Mouse (Mus musculus): ENCODE measurements at regions not wholly inside any gene's neighbourhood (a gene's known extent, or its start where the extent isn't known, plus 50 kb on each side); places are given as distances from the start of the nearest gene placed in this dataset.

- ATAC-seq (ENCODE audit: low read depth) = no peak
- 88% methylated on average over 1 of the region's 1 CpGs for WGBS
- H3K4me1 ChIP-seq (ENCODE audit: control insufficient read depth, insufficient read depth, low read length) = no peaks in the 10 kb centered on the region
- H3K4me3 ChIP-seq (ENCODE audit: low read depth, low read length) = no peak overlapping the region
- H3K36me3 ChIP-seq (ENCODE audit: control insufficient read depth, insufficient read depth, low read length) = no peaks in the 10 kb centered on the region
- no peak overlapping the region for H3K9ac ChIP-seq (replicated peaks; ENCODE audit: low read depth, low read length)
- H3K27ac ChIP-seq (ENCODE audit: low read depth, low read length) = no peak overlapping the region
- H3K4me2 ChIP-seq (ENCODE audit: low read depth, low read length) = no peak overlapping the region
- H3K9me3 ChIP-seq (ENCODE audit: control insufficient read depth, low read length) = no peaks in the 10 kb centered on the region
- H3K27me3 ChIP-seq (ENCODE audit: control insufficient read depth, insufficient read depth, low read length) = no peaks in the 10 kb centered on the region
Measured at GRCm38 (mm10) chr9:52246712-52247111, 78.3 kb upstream of the Zc3h12c start.

GRCm38 (mm10) chr9:52244081-52244480 is 75.7 kb upstream of the Zc3h12c start:
- no peaks in the 10 kb centered on the region for H3K27me3 ChIP-seq (ENCODE audit: control insufficient read depth, insufficient read depth, low read length)
- H3K9ac ChIP-seq (replicated peaks; ENCODE audit: low read depth, low read length) = no peak overlapping the region
- WGBS = 73% methylated on average over 12 of the region's 12 CpGs
- H3K36me3 ChIP-seq (ENCODE audit: control insufficient read depth, insufficient read depth, low read length) = no peaks in the 10 kb centered on the region
- H3K4me2 ChIP-seq (ENCODE audit: low read depth, low read length) = no peak overlapping the region
- H3K4me3 ChIP-seq (ENCODE audit: low read depth, low read length) = no peak overlapping the region
- no peak for ATAC-seq (ENCODE audit: low read depth)
- no peak overlapping the region for H3K27ac ChIP-seq (ENCODE audit: low read depth, low read length)
- no peaks in the 10 kb centered on the region for H3K9me3 ChIP-seq (ENCODE audit: control insufficient read depth, low read length)
- H3K4me1 ChIP-seq (ENCODE audit: control insufficient read depth, insufficient read depth, low read length) = no peaks in the 10 kb centered on the region

GRCm38 (mm10) chr9:52243032-52243431 is 74.7 kb upstream of the Zc3h12c start:
- Histone ChIP-seq H3K4me2 (ENCODE audit: low read depth, low read length) (no peak overlapping the region), H3K4me3 (ENCODE audit: low read depth, low read length) (no peak overlapping the region), H3K4me1 (ENCODE audit: control insufficient read depth, insufficient read depth, low read length) (no peaks in the 10 kb centered on the region), H3K9me3 (ENCODE audit: control insufficient read depth, low read length) (no peaks in the 10 kb centered on the region), H3K9ac (replicated peaks; ENCODE audit: low read depth, low read length) (no peak overlapping the region), H3K36me3 (ENCODE audit: control insufficient read depth, insufficient read depth, low read length) (no peaks in the 10 kb centered on the region), H3K27me3 (ENCODE audit: control insufficient read depth, insufficient read depth, low read length) (no peaks in the 10 kb centered on the region), H3K27ac (ENCODE audit: low read depth, low read length) (no peak overlapping the region)
- 89% methylated on average over 2 of the region's 2 CpGs for WGBS
- ATAC-seq (ENCODE audit: low read depth) = no peak

GRCm38 (mm10) chr9:52241577-52241976 is 73.2 kb upstream of the Zc3h12c start:
- Histone ChIP-seq H3K27me3 (ENCODE audit: control insufficient read depth, insufficient read depth, low read length) (no peaks in the 10 kb centered on the region), H3K9me3 (ENCODE audit: control insufficient read depth, low read length) (no peaks in the 10 kb centered on the region), H3K4me2 (ENCODE audit: low read depth, low read length) (no peak overlapping the region), H3K4me3 (ENCODE audit: low read depth, low read length) (no peak overlapping the region), H3K27ac (ENCODE audit: low read depth, low read length) (no peak overlapping the region), H3K36me3 (ENCODE audit: control insufficient read depth, insufficient read depth, low read length) (no peaks in the 10 kb centered on the region), H3K4me1 (ENCODE audit: control insufficient read depth, insufficient read depth, low read length) (no peaks in the 10 kb centered on the region), H3K9ac (replicated peaks; ENCODE audit: low read depth, low read length) (no peak overlapping the region)
- 42% methylated on average over 4 of the region's 4 CpGs for WGBS
- ATAC-seq (ENCODE audit: low read depth) = no peak

GRCm38 (mm10) chr9:52240585-52241320 is 72.4 kb upstream of the Zc3h12c start:
- ATAC-seq (ENCODE audit: low read depth) = no peak
- no peaks in the 10 kb centered on the region for H3K9me3 ChIP-seq (ENCODE audit: control insufficient read depth, low read length)
- no peaks in the 10 kb centered on the region for H3K4me1 ChIP-seq (ENCODE audit: control insufficient read depth, insufficient read depth, low read length)
- H3K36me3 ChIP-seq (ENCODE audit: control insufficient read depth, insufficient read depth, low read length) = no peaks in the 10 kb centered on the region
- H3K4me2 ChIP-seq (ENCODE audit: low read depth, low read length) = no peak overlapping the region
- no peaks in the 10 kb centered on the region for H3K27me3 ChIP-seq (ENCODE audit: control insufficient read depth, insufficient read depth, low read length)
- H3K27ac ChIP-seq (ENCODE audit: low read depth, low read length) = 0 out of 2 replicates have a peak overlapping the region, but pooled peaks have one; percentile 11
- H3K4me3 ChIP-seq (ENCODE audit: low read depth, low read length) = no peak overlapping the region
- no peak overlapping the region for H3K9ac ChIP-seq (replicated peaks; ENCODE audit: low read depth, low read length)
- WGBS = 58% methylated on average over 12 of the region's 12 CpGs

GRCm38 (mm10) chr9:52234775-52235174 is 66.4 kb upstream of the Zc3h12c start:
- no peak overlapping the region for H3K27ac ChIP-seq (ENCODE audit: low read depth, low read length)
- no peaks in the 10 kb centered on the region for H3K9me3 ChIP-seq (ENCODE audit: control insufficient read depth, low read length)
- no peak for ATAC-seq (ENCODE audit: low read depth)
- no peak overlapping the region for H3K4me2 ChIP-seq (ENCODE audit: low read depth, low read length)
- no peaks in the 10 kb centered on the region for H3K27me3 ChIP-seq (ENCODE audit: control insufficient read depth, insufficient read depth, low read length)
- H3K4me1 ChIP-seq (ENCODE audit: control insufficient read depth, insufficient read depth, low read length) = no peaks in the 10 kb centered on the region
- WGBS = 69% methylated on average over 9 of the region's 9 CpGs
- H3K9ac ChIP-seq (replicated peaks; ENCODE audit: low read depth, low read length) = no peak overlapping the region
- no peaks in the 10 kb centered on the region for H3K36me3 ChIP-seq (ENCODE audit: control insufficient read depth, insufficient read depth, low read length)
- no peak overlapping the region for H3K4me3 ChIP-seq (ENCODE audit: low read depth, low read length)

- H3K9ac ChIP-seq (replicated peaks; ENCODE audit: low read depth, low read length) = no peak overlapping the region
- no peak overlapping the region for H3K27ac ChIP-seq (ENCODE audit: low read depth, low read length)
- no peak overlapping the region for H3K4me3 ChIP-seq (ENCODE audit: low read depth, low read length)
- no peak overlapping the region for H3K4me2 ChIP-seq (ENCODE audit: low read depth, low read length)
- ATAC-seq (ENCODE audit: low read depth) = no peak
- 91% methylated on average over 9 of the region's 9 CpGs for WGBS
- no peaks in the 10 kb centered on the region for H3K27me3 ChIP-seq (ENCODE audit: control insufficient read depth, insufficient read depth, low read length)
- no peaks in the 10 kb centered on the region for H3K9me3 ChIP-seq (ENCODE audit: control insufficient read depth, low read length)
- no peaks in the 10 kb centered on the region for H3K4me1 ChIP-seq (ENCODE audit: control insufficient read depth, insufficient read depth, low read length)
- H3K36me3 ChIP-seq (ENCODE audit: control insufficient read depth, insufficient read depth, low read length) = no peaks in the 10 kb centered on the region
Measured at GRCm38 (mm10) chr9:52229589-52229988, 61.2 kb upstream of the Zc3h12c start.

- Histone ChIP-seq H3K4me1 (ENCODE audit: control insufficient read depth, insufficient read depth, low read length) (0 out of 2 replicates have a peak, but pooled peaks cover 8% of the 10 kb centered on the region), H3K9me3 (ENCODE audit: control insufficient read depth, low read length) (no peaks in the 10 kb centered on the region), H3K36me3 (ENCODE audit: control insufficient read depth, insufficient read depth, low read length) (no peaks in the 10 kb centered on the region), H3K27me3 (ENCODE audit: control insufficient read depth, insufficient read depth, low read length) (no peaks in the 10 kb centered on the region), H3K27ac (ENCODE audit: low read depth, low read length) (no peak overlapping the region), H3K4me3 (ENCODE audit: low read depth, low read length) (no peak overlapping the region), H3K9ac (replicated peaks; ENCODE audit: low read depth, low read length) (no peak overlapping the region), H3K4me2 (ENCODE audit: low read depth, low read length) (no peak overlapping the region)
- ATAC-seq (ENCODE audit: low read depth) = no peak
- 56% methylated on average over 3 of the region's 3 CpGs for WGBS
Measured at GRCm38 (mm10) chr9:52225646-52226045, 57.3 kb upstream of the Zc3h12c start.

GRCm38 (mm10) chr9:52223509-52224113 is 55.2 kb upstream of the Zc3h12c start:
- 0 out of 2 replicates have a peak, but pooled peaks cover 8% of the 10 kb centered on the region for H3K4me1 ChIP-seq (ENCODE audit: control insufficient read depth, insufficient read depth, low read length)
- peak; percentile 79; the same call in 1 of the 2 replicates for ATAC-seq (ENCODE audit: low read depth)
- 9% methylated on average over 7 of the region's 7 CpGs for WGBS
- no peaks in the 10 kb centered on the region for H3K9me3 ChIP-seq (ENCODE audit: control insufficient read depth, low read length)
- no peak overlapping the region for H3K4me3 ChIP-seq (ENCODE audit: low read depth, low read length)
- no peaks in the 10 kb centered on the region for H3K27me3 ChIP-seq (ENCODE audit: control insufficient read depth, insufficient read depth, low read length)
- H3K27ac ChIP-seq (ENCODE audit: low read depth, low read length) = peak overlapping the region; percentile 66
- peak overlapping the region; percentile 21; the same call in 1 of the 2 replicates for H3K4me2 ChIP-seq (ENCODE audit: low read depth, low read length)
- no peaks in the 10 kb centered on the region for H3K36me3 ChIP-seq (ENCODE audit: control insufficient read depth, insufficient read depth, low read length)
- no peak overlapping the region; the same call in 1 of the 2 replicates for H3K9ac ChIP-seq (replicated peaks; ENCODE audit: low read depth, low read length)

All from neural tube, embryonic 14.5 days (tissue).